Mouse (Mus musculus): ENCODE results near the gene Zic5.

The Zic5 gene

GRCm38 (mm10) chr14:122479461-122480109, 14.1 kb upstream of the Zic5 start:
- DNase-seq: peak; percentile 35

GRCm38 (mm10) chr14:122478574-122479011, 13.1 kb upstream of the Zic5 start:
- peak; percentile 73 for DNase-seq

- peak; percentile 39 for DNase-seq
Measured at GRCm38 (mm10) chr14:122477971-122478573, 12.6 kb upstream of the Zic5 start.

GRCm38 (mm10) chr14:122477261-122477671, 11.8 kb upstream of the Zic5 start:
- DNase-seq: peak; percentile 47

- DNase-seq: no peak
Measured at GRCm38 (mm10) chr14:122476822-122477215, 11.3 kb upstream of the Zic5 start.

GRCm38 (mm10) chr14:122476041-122476821, 10.8 kb upstream of the Zic5 start:
- DNase-seq: peak; percentile 61

GRCm38 (mm10) chr14:122475557-122476040, 10.1 kb upstream of the Zic5 start:
- no peak for DNase-seq

GRCm38 (mm10) chr14:122474891-122475556, 9.5 kb upstream of the Zic5 start, which contains the start of gene Zic2:
Gene Zic2, plus strand, starts transcription at chr14:122475435.
- DNase-seq: peak; percentile 95

GRCm38 (mm10) chr14:122474041-122474890, 8.8 kb upstream of the Zic5 start:
- DNase-seq: peak; percentile 97

- peak; percentile 40 for DNase-seq
Measured at GRCm38 (mm10) chr14:122473211-122473751, 7.8 kb upstream of the Zic5 start.

GRCm38 (mm10) chr14:122472647-122473046, 7.2 kb upstream of the Zic5 start:
- DNase-seq: peak; percentile 35

GRCm38 (mm10) chr14:122472161-122472560, 6.7 kb upstream of the Zic5 start:
- peak; percentile 51 for DNase-seq

- DNase-seq: peak; percentile 43
Measured at GRCm38 (mm10) chr14:122471449-122472085, 6.1 kb upstream of the Zic5 start.

- DNase-seq: peak; percentile 51
Measured at GRCm38 (mm10) chr14:122468971-122469755, 3.7 kb upstream of the Zic5 start.

GRCm38 (mm10) chr14:122467926-122468841, 2.7 kb upstream of the Zic5 start:
- peak; percentile 39 for DNase-seq

GRCm38 (mm10) chr14:122466756-122467362, 1.4 kb upstream of the Zic5 start:
- no peak for DNase-seq

- no peak for DNase-seq
Measured at GRCm38 (mm10) chr14:122465931-122466490, 534 bp upstream of the Zic5 start.

- DNase-seq: no peak
Measured at GRCm38 (mm10) chr14:122464351-122464762, 1.1 kb downstream of the Zic5 start.

Measured in retina, postnatal 1 day (tissue).